Mouse (Mus musculus) heart, postnatal 0 days (tissue): ENCODE results near the gene Gm525. TPM values are rescaled to one million over a fixed set of nuclear protein-coding genes. Genes with fewer than 3 reads are reported as not detected.
"Not testable (repeated sequence)": the region's sequence is repeated elsewhere in the genome, so short reads cannot be mapped to it uniquely, and the experiment has no call there.

Source experiments
- ATAC-seq: fragments of 200-750 bp; cut with Nextera tagmentation; 2 replicates; pipeline ENCODE4 v1.8.0; 2017; ENCODE audit warnings: low read depth, moderate number of reproducible peaks, moderate library complexity; ENCODE audit not compliant: insufficient read depth
- DNase-seq: peaks from one replicate; pipeline ENCODE4 v3.0.0-alpha.2; 2016; ENCODE audit warnings: low spot score
- H3K27ac ChIP-seq: fragments of 300-500 bp; sonication (generic); 2 replicates; pipeline ENCODE4 v1.5.1; 2014; ENCODE audit warnings: low read depth, mild to moderate bottlenecking
- H3K27me3 ChIP-seq: fragments of 300-500 bp; sonication (generic); 2 replicates; pipeline ENCODE4 v1.6.1; 2014; ENCODE audit warnings: low read length, mixed read lengths; ENCODE audit not compliant: control insufficient read depth, insufficient read depth
- H3K36me3 ChIP-seq: fragments of 300-500 bp; sonication (generic); replicated peaks from 2 replicates; pipeline ENCODE4 v1.6.1; 2014; ENCODE audit warnings: low read length, mixed read lengths; ENCODE audit not compliant: control insufficient read depth, insufficient read depth
- H3K4me1 ChIP-seq: fragments of 300-500 bp; sonication (generic); 2 replicates; pipeline ENCODE4 v1.6.1; 2014; ENCODE audit warnings: antibody characterized with exemption; ENCODE audit not compliant: control insufficient read depth, insufficient read depth
- H3K4me2 ChIP-seq: fragments of 300-500 bp; sonication (generic); 2 replicates; pipeline ENCODE4 v1.6.1; 2014; ENCODE audit warnings: low read depth, mild to moderate bottlenecking, low read length, moderate library complexity
- H3K4me3 ChIP-seq: fragments of 300-500 bp; sonication (generic); 2 replicates; pipeline ENCODE4 v1.5.1; 2014; ENCODE audit warnings: low read depth, low read length
- H3K9ac ChIP-seq: fragments of 300-500 bp; sonication (generic); replicated peaks from 2 replicates; pipeline ENCODE4 v1.6.1; 2014; ENCODE audit warnings: low read depth, low read length, mixed read lengths
- H3K9me3 ChIP-seq: fragments of 300-500 bp; sonication (generic); replicated peaks from 2 replicates; pipeline ENCODE4 v1.6.1; 2016; ENCODE audit warnings: low read length; ENCODE audit not compliant: control insufficient read depth
- CTCF ChIP-seq: IDR thresholded peaks from 2 replicates; pipeline ENCODE4 v1.5.1; 2016; ENCODE audit warnings: antibody characterized with exemption, control low read depth, low read depth
- EP300 ChIP-seq: IDR thresholded peaks from 2 replicates; pipeline ENCODE4 v1.6.1; 2016; ENCODE audit warnings: antibody characterized with exemption, low read depth
- WGBS: fragments of 180-500 bp; shearing (Covaris S2); extraction: QIAGEN DNeasy Blood & Tissue Kit; methylation state at CpG from one replicate; pipeline ENCODE4 v1.1.7; 2014; 5-methylcytosine and 5-hydroxymethylcytosine counted together
- polyA plus RNA-seq: library from polyadenylated mRNA; unstranded; fragments of >200 nt; fragmentation: Nextera tagmentation; extraction: Ambion mirVana; gene quantifications from 2 replicates; pipeline ENCODE4 v1.2.1, GENCODE M21; 2015
- total RNA-seq: library from RNA; depleted of rRNA; stranded (reverse); fragments of >200 nt; gene quantifications from 2 replicates; pipeline ENCODE4 v1.2.3, GENCODE M21; 2014; ENCODE audit warnings: low replicate concordance

The Gm525 gene
- total and polyA plus RNA-seq, 2 experiments from 2014 or later, result not detected

GRCm38 (mm10) chr11:89076370-89076821 is 2.8 kb downstream of the Gm525 start:
- no peak for TF ChIP-seq EP300
- TF ChIP-seq CTCF, result no peak
- DNase-seq, result peak; percentile 22

GRCm38 (mm10) chr11:89077601-89078000 is 4.0 kb downstream of the Gm525 start:
- no peaks in the 10 kb centered on the region for H3K27me3 ChIP-seq
- no peaks in the 10 kb centered on the region for H3K9me3 ChIP-seq
- no peak overlapping the region for H3K9ac ChIP-seq
- H3K4me3 ChIP-seq, result no peak overlapping the region
- no peak for ATAC-seq
- H3K36me3 ChIP-seq, result no peaks in the 10 kb centered on the region
- DNase-seq, result no peak
- TF ChIP-seq EP300, result no peak
- TF ChIP-seq CTCF, result no peak
- 81% methylated on average over 8 of the region's 8 CpGs for WGBS
- H3K4me1 ChIP-seq, result no peaks in the 10 kb centered on the region
- no peak overlapping the region for H3K4me2 ChIP-seq
- H3K27ac ChIP-seq, result peak overlapping the region; percentile 36; the same call in 1 of the 2 replicates

More at GRCm38 (mm10) chr11:89076370-89076821, 2.8 kb downstream of the Gm525 start:
- Histone ChIP-seq H3K4me1 (no peaks in the 10 kb centered on the region), H3K27ac (peak overlapping the region; percentile 43; the same call in 1 of the 2 replicates), H3K36me3 (no peaks in the 10 kb centered on the region), H3K9me3 (no peaks in the 10 kb centered on the region), H3K4me2 (no peak overlapping the region), H3K4me3 (no peak overlapping the region), H3K27me3 (no peaks in the 10 kb centered on the region), H3K9ac (no peak overlapping the region)
- WGBS, result 51% methylated on average over 4 of the region's 4 CpGs
- ATAC-seq, result no peak

GRCm38 (mm10) chr11:89078305-89078704 is 4.7 kb downstream of the Gm525 start:
- DNase-seq (no peak), ATAC-seq (no peak)
- WGBS, result 74% methylated on average over 3 of the region's 3 CpGs
- Histone ChIP-seq H3K27ac (peak overlapping the region; percentile 36; the same call in 1 of the 2 replicates), H3K4me2 (no peak overlapping the region), H3K9me3 (no peaks in the 10 kb centered on the region), H3K36me3 (no peaks in the 10 kb centered on the region), H3K4me1 (no peaks in the 10 kb centered on the region), H3K4me3 (no peak overlapping the region), H3K27me3 (no peaks in the 10 kb centered on the region), H3K9ac (no peak overlapping the region)
- TF ChIP-seq CTCF (no peak), EP300 (no peak)

GRCm38 (mm10) chr11:89078996-89079680 is 5.5 kb downstream of the Gm525 start:
- no peaks in the 10 kb centered on the region for H3K27me3 ChIP-seq
- ATAC-seq (no peak), DNase-seq (no peak)
- TF ChIP-seq EP300, result no peak
- TF ChIP-seq CTCF, result no peak
- no peak overlapping the region for H3K4me2 ChIP-seq
- H3K4me3 ChIP-seq, result no peak overlapping the region
- H3K9ac ChIP-seq, result no peak overlapping the region
- H3K9me3 ChIP-seq, result no peaks in the 10 kb centered on the region
- H3K36me3 ChIP-seq, result no peaks in the 10 kb centered on the region
- H3K27ac ChIP-seq, result peak overlapping the region; percentile 36; the same call in 1 of the 2 replicates
- H3K4me1 ChIP-seq, result no peaks in the 10 kb centered on the region
- WGBS, result 81% methylated on average over 16 of the region's 16 CpGs

- DNase-seq, H3K27me3 ChIP-seq, H3K4me2 ChIP-seq, H3K4me1 ChIP-seq, H3K9me3 ChIP-seq, H3K36me3 ChIP-seq, H3K4me3 ChIP-seq, ATAC-seq, H3K9ac ChIP-seq, H3K27ac ChIP-seq: not testable (repeated sequence)
- WGBS, result 74% methylated on average over 5 of the region's 5 CpGs
These were observed 8.3 kb downstream of the Gm525 start for GRCm38 (mm10) chr11:89081906-89082305.

- not testable (repeated sequence) for H3K36me3 ChIP-seq, ATAC-seq, DNase-seq, H3K27ac ChIP-seq, H3K4me2 ChIP-seq, H3K9ac ChIP-seq, H3K4me3 ChIP-seq, H3K4me1 ChIP-seq, H3K27me3 ChIP-seq, H3K9me3 ChIP-seq
- 74% methylated on average over 3 of the region's 3 CpGs for WGBS
These were observed 9.1 kb downstream of the Gm525 start for GRCm38 (mm10) chr11:89082691-89083090.
